Mouse (Mus musculus) liver, embryonic 11.5 days (tissue): ENCODE results near the gene Muc15. TPM values are rescaled to one million over a fixed set of nuclear protein-coding genes. Genes with fewer than 3 reads are reported as not detected.

ENCODE experiments used
- ATAC-seq: fragments of 200-750 bp; cut with Nextera tagmentation; replicated peaks from 2 replicates; pipeline ENCODE4 v1.8.0; 2017; ENCODE audit warnings: moderate number of reproducible peaks, mild to moderate bottlenecking, moderate TSS enrichment, moderate library complexity; ENCODE audit not compliant: low FRiP score
- DNase-seq: peaks from one replicate; pipeline ENCODE4 v3.0.0-alpha.2; 2017; ENCODE audit warnings: low spot score
- H3K27ac ChIP-seq: fragments of 300-500 bp; sonication (generic); 2 replicates; pipeline ENCODE4 v1.5.1; 2014; ENCODE audit warnings: mild to moderate bottlenecking, low read depth, low read length, control low read depth
- H3K27me3 ChIP-seq: fragments of 300-500 bp; sonication (generic); replicated peaks from 2 replicates; pipeline ENCODE4 v1.6.1; 2014; ENCODE audit warnings: low read length, mixed read lengths; ENCODE audit not compliant: control insufficient read depth, insufficient read depth
- H3K36me3 ChIP-seq: fragments of 300-500 bp; sonication (generic); 2 replicates; pipeline ENCODE4 v1.6.1; 2014; ENCODE audit warnings: mild to moderate bottlenecking, low read length, moderate library complexity, mixed read lengths; ENCODE audit not compliant: control insufficient read depth, insufficient read depth
- H3K4me1 ChIP-seq: fragments of 300-500 bp; sonication (generic); replicated peaks from 2 replicates; pipeline ENCODE4 v1.6.1; 2014; ENCODE audit warnings: low read length, mixed read lengths; ENCODE audit not compliant: control insufficient read depth, insufficient read depth
- H3K4me2 ChIP-seq: fragments of 300-500 bp; sonication (generic); 2 replicates; pipeline ENCODE4 v1.6.1; 2014; ENCODE audit warnings: mild to moderate bottlenecking, control low read depth, moderate library complexity
- H3K4me3 ChIP-seq: fragments of 300-500 bp; sonication (generic); 2 replicates; pipeline ENCODE4 v1.5.1; 2014; ENCODE audit warnings: low read depth, low read length, control low read depth
- H3K9ac ChIP-seq: fragments of 300-500 bp; sonication (generic); 2 replicates; pipeline ENCODE4 v1.6.1; 2014; ENCODE audit warnings: low read depth, low read length, control low read depth
- H3K9me3 ChIP-seq: fragments of 300-500 bp; sonication (generic); 2 replicates; pipeline ENCODE4 v1.6.1; 2016; ENCODE audit warnings: low read length, inconsistent platforms, mixed read lengths; ENCODE audit not compliant: control insufficient read depth
- WGBS: fragments of 180-500 bp; shearing (Covaris S2); extraction: QIAGEN DNeasy Blood & Tissue Kit; methylation state at CpG from one replicate; pipeline ENCODE4 v1.1.7; 2014; 5-methylcytosine and 5-hydroxymethylcytosine counted together
- polyA plus RNA-seq: library from polyadenylated mRNA; unstranded; fragments of >200 nt; fragmentation: Nextera tagmentation; extraction: Ambion mirVana; gene quantifications from 2 replicates; pipeline ENCODE4 v1.2.1, GENCODE M21; 2014

Gene Muc15
- polyA plus RNA-seq, 1 experiment from 2014 or later = not detected

DNA sequence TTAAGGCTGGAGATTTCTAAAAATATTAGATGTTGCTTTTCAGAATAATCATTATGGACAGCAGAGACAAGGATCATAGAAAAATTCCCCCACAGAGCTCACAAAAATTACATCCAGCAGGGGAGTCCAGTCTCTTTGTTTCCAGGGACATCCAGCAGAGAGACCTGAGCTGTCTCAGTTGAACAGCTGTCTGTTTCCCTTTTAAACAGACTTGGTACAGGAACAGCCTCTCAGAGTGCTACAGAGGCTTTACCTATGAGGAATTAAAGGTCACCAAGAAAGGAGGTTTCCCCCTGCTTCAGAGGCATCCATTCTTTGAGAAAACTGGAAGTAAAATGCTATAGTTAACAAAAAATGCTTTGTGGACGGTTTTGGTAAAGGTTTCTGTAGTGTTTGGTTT is 19.4 kb downstream of the Muc15 start:
- H3K27me3 ChIP-seq = no peaks in the 10 kb centered on the region
- H3K9me3 ChIP-seq = no peaks in the 10 kb centered on the region
- DNase-seq (no peak), ATAC-seq (no peak)
- H3K4me2 ChIP-seq = no peak overlapping the region
- no peak overlapping the region for H3K4me3 ChIP-seq
- no peak overlapping the region for H3K9ac ChIP-seq
- H3K4me1 ChIP-seq = no peaks in the 10 kb centered on the region
- 56% methylated on average over 1 of the region's 1 CpGs for WGBS
- H3K36me3 ChIP-seq = no peaks in the 10 kb centered on the region
- H3K27ac ChIP-seq = no peak overlapping the region

DNA sequence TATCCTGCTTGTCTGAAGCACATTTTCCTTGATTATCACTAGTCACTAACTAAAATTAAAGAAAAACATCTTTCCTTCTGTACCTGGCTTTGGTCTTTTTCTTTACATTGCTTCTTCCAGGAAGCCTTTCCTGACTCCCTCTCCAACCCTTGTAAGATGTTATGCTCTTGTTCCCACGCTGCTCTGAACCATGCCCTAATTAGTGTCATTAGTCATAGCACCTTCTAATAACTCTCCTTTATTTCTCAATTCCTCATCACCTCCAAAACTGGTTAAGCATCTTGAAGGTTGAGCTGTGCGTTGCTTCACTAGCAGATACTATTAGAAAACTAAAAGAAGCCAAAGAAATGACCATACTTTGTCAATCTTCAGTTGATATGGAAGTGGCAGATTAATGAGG is 36.4 kb downstream of the Muc15 start:
- Histone ChIP-seq H3K9me3 (no peaks in the 10 kb centered on the region), H3K4me2 (no peak overlapping the region), H3K9ac (no peak overlapping the region), H3K4me1 (no peaks in the 10 kb centered on the region), H3K27ac (no peak overlapping the region), H3K36me3 (no peaks in the 10 kb centered on the region), H3K4me3 (no peak overlapping the region), H3K27me3 (no peaks in the 10 kb centered on the region)
- DNase-seq = no peak
- no peak for ATAC-seq
- WGBS = 80% methylated on average over 2 of the region's 2 CpGs

DNA sequence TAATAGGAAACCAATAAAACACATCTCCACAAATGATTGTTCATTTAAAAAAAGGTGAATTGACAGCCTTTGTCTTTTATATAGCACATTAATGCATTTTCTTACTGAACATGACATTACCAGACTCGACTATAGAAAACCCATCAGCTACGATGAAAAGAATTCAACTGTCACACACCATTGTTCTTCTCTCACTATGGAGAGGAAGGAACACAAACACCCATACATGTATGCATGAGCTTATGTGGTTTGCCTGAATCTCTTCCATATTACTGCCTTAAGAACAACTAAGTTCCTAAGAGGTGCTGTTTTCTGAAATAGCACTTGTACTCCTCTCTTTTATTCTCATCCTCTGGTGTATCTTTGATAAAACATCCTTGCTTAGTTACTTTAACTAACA is 38.3 kb downstream of the Muc15 start:
- H3K9ac ChIP-seq = no peak overlapping the region
- H3K27ac ChIP-seq = no peak overlapping the region
- H3K9me3 ChIP-seq = no peaks in the 10 kb centered on the region
- DNase-seq (no peak), ATAC-seq (no peak)
- no peaks in the 10 kb centered on the region for H3K27me3 ChIP-seq
- H3K36me3 ChIP-seq = no peaks in the 10 kb centered on the region
- no peak overlapping the region for H3K4me2 ChIP-seq
- no peak overlapping the region for H3K4me3 ChIP-seq
- 84% methylated on average over 2 of the region's 2 CpGs for WGBS
- no peaks in the 10 kb centered on the region for H3K4me1 ChIP-seq

GRCm38 (mm10) chr2:110787396-110787795 is 66.3 kb downstream of the Muc15 start:
- no peaks in the 10 kb centered on the region for H3K27me3 ChIP-seq
- DNase-seq (no peak), ATAC-seq (no peak)
- H3K27ac ChIP-seq = no peak overlapping the region
- H3K36me3 ChIP-seq = no peaks in the 10 kb centered on the region
- no peak overlapping the region for H3K9ac ChIP-seq
- no peak overlapping the region for H3K4me2 ChIP-seq
- no peaks in the 10 kb centered on the region for H3K4me1 ChIP-seq
- H3K9me3 ChIP-seq = no peaks in the 10 kb centered on the region
- H3K4me3 ChIP-seq = no peak overlapping the region
- 78% methylated on average over 3 of the region's 3 CpGs for WGBS

Other genes starting within 250 kb of the Muc15 start
- not detected in 2 replicates for gene Slc5a12, start 124.0 kb upstream of the Muc15 start, polyA plus RNA-seq
- gene Ano3, start 229.6 kb downstream of the Muc15 start, polyA plus RNA-seq = 0.18 TPM in 1 of 2 replicates, not detected in the other